Mouse (Mus musculus) mature B cell (primary cell): ENCODE results near the gene Ppp1r12c.
"Not testable (repeated sequence)": the region's sequence is repeated elsewhere in the genome, so short reads cannot be mapped to it uniquely, and the experiment has no call there.

Source experiments
- in situ Hi-C: fragments of 300-500 bp; cut with MboI; formaldehyde crosslinking; loops from 2 replicates; pipeline ENCODE4 v1.14.3; 2019

Gene Ppp1r12c

GRCm38 (mm10) chr7:4501558-4502397, at the start of gene Ppp1r12c:
Ppp1r12c (minus strand) TSS chr7:4501680.
- in situ Hi-C loops = no loop called here

- in situ Hi-C loops = no loop called here
Measured at GRCm38 (mm10) chr7:4547221-4547641, 45.8 kb upstream of the Ppp1r12c start, which contains the start of gene Syt5. Syt5 (minus strand) TSS chr7:4547541.

GRCm38 (mm10) chr7:4546591-4547131, 45.2 kb upstream of the Ppp1r12c start:
- in situ Hi-C loops = no loop called here

GRCm38 (mm10) chr7:4546050-4546449, 44.6 kb upstream of the Ppp1r12c start:
- in situ Hi-C loops = no loop called here

- in situ Hi-C loops = no loop called here
Measured at GRCm38 (mm10) chr7:4542013-4542412, 40.5 kb upstream of the Ppp1r12c start.

- in situ Hi-C loops = no loop called here
Measured at GRCm38 (mm10) chr7:4541344-4541743, 39.9 kb upstream of the Ppp1r12c start.

- in situ Hi-C loops = no loop called here
Measured at GRCm38 (mm10) chr7:4539019-4539418, 37.5 kb upstream of the Ppp1r12c start.

GRCm38 (mm10) chr7:4537181-4537580, 35.7 kb upstream of the Ppp1r12c start:
- in situ Hi-C loops = no loop called here

GRCm38 (mm10) chr7:4536369-4536768, 34.9 kb upstream of the Ppp1r12c start:
- in situ Hi-C loops = no loop called here

GRCm38 (mm10) chr7:4532005-4532729, 30.7 kb upstream of the Ppp1r12c start, which contains the start of gene Dnaaf3:
Dnaaf3 (minus strand) TSS chr7:4532453.
- in situ Hi-C loops = no loop called here

- in situ Hi-C loops = not testable (repeated sequence)
Measured at GRCm38 (mm10) chr7:4530166-4530565, 28.7 kb upstream of the Ppp1r12c start.

GRCm38 (mm10) chr7:4527302-4527689, 25.8 kb upstream of the Ppp1r12c start:
- in situ Hi-C loops = loop anchor here (10.0 kb wide), 1 partner anchor 402 kb away; no protein-coding TSS in a partner anchor

GRCm38 (mm10) chr7:4526341-4527301, 25.1 kb upstream of the Ppp1r12c start:
- in situ Hi-C loops = loop anchor here (10.0 kb wide), 1 partner anchor 402 kb away; no protein-coding TSS in a partner anchor

- in situ Hi-C loops = loop anchor here (10.0 kb wide), 1 partner anchor 400 kb away; no protein-coding TSS in a partner anchor
Measured at GRCm38 (mm10) chr7:4524212-4524922, 22.9 kb upstream of the Ppp1r12c start, which contains the start of gene Tnni3. Tnni3 (minus strand) TSS chr7:4524229.

GRCm38 (mm10) chr7:4523205-4524130, 22.0 kb upstream of the Ppp1r12c start:
- in situ Hi-C loops = loop anchor here (10.0 kb wide), 1 partner anchor 399 kb away; no protein-coding TSS in a partner anchor

- in situ Hi-C loops = loop anchor here (10.0 kb wide), 1 partner anchor 397 kb away; no protein-coding TSS in a partner anchor
Measured at GRCm38 (mm10) chr7:4522292-4522691, 20.8 kb upstream of the Ppp1r12c start.

GRCm38 (mm10) chr7:4521231-4522003, 19.9 kb upstream of the Ppp1r12c start:
- in situ Hi-C loops = loop anchor here (10.0 kb wide), 1 partner anchor 397 kb away; no protein-coding TSS in a partner anchor

GRCm38 (mm10) chr7:4518487-4518886, 17.0 kb upstream of the Ppp1r12c start:
- in situ Hi-C loops = no loop called here
